Mouse (Mus musculus) heart, postnatal 0 days (tissue): ENCODE measurements around the gene Mau2.

Experiments
- CTCF ChIP-seq: IDR thresholded peaks from 2 replicates; pipeline ENCODE4 v1.5.1; 2016; ENCODE audit warnings: antibody characterized with exemption, control low read depth, low read depth
- EP300 ChIP-seq: IDR thresholded peaks from 2 replicates; pipeline ENCODE4 v1.6.1; 2016; ENCODE audit warnings: antibody characterized with exemption, low read depth

DNA sequence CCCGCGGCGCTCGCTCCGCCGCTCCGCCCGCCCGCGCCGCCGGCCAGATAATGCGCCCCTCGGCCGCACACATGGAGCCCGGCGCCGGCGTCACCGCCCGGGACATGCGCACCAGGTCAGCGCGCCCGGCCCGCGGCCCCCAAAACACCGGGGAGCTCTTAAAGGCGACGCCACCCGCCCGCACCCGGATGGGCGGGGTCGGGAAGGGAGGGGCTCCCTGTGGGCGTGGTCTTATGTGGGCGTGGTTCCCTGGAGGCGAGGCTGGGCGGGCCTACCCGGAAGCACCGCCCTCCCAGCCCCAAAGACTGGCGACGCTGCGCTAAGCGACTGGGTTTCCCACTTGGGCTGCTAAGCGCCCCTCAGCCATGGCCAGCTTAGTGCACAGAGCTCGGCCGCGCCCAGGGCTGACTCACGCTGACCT, 68.3 kb downstream of the Mau2 start:
- no peak for TF ChIP-seq CTCF
- no peak for TF ChIP-seq EP300
